Mouse (Mus musculus) G1E (cell line): ENCODE data around the gene St3gal4.

Experiments
- CTCF ChIP-seq: IDR thresholded peaks from 2 replicates; pipeline ENCODE4 v1.5.1; 2012; ENCODE audit warnings: low read depth, low read length, inconsistent platforms, mixed read lengths
- GATA1 ChIP-seq: IDR thresholded peaks from 2 replicates; pipeline ENCODE4 v1.6.1; 2012; ENCODE audit warnings: borderline replicate concordance, low read length, inconsistent platforms, mixed read lengths
- GATA2 ChIP-seq: IDR thresholded peaks from 2 replicates; pipeline ENCODE4 v1.6.1; 2012; ENCODE audit warnings: low read depth, low read length, inconsistent platforms, borderline replicate concordance

- TF ChIP-seq CTCF: no peak
- no peak for TF ChIP-seq GATA1
- no peak for TF ChIP-seq GATA2
These were observed 11.0 kb downstream of the St3gal4 start for GRCm38 (mm10) chr9:35108066-35108465.
